Mouse (Mus musculus): Measurements from ENCODE around the gene Peli3. TPM values are rescaled to one million over a fixed set of nuclear protein-coding genes. Genes with fewer than 3 reads are reported as not detected.
A peak's percentile ranks its signal among the peaks of the same experiment; 100 is the strongest.
"Not testable (repeated sequence)": the region's sequence is repeated elsewhere in the genome, so short reads cannot be mapped to it uniquely, and the experiment has no call there.

Peli3 gene
- 10 to 100 TPM; 19.5 to 24.4 TPM for total RNA-seq (2021)

DNA sequence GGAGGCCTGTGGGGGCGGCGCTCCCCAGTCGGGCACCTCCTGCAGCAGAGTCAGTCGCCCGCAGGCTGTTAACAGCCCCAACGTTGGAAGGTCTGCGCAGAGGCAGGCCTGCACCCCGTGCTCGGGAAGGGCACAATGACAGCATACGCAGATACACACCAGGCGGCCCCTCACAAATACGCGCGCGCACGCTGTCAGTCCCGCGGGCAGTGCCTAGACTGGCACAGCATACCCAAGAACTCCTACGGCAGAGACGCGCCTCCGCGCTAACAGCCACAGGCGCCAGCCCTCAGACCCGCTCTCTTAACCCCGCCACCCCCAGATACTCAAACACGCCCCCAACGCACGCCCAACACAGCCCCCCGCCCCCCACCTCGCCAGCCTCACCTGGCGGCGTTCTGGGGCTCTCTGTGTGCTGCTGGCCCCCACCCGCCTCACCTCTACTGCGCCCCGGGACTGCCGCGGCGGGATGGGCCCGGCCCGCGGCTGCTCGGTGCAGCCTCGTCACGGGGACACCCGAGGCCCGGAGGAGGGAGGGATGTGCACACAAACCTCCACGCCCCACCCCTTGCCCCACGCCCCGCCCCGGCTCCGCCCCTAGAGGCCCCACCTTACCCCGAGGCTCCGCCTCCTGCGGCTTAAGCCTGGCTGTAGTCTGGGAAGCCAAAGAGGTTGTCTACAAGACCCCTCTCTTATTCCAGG lies at the start of gene Peli3:
Peli3 (minus strand) TSS at position 577 of the 702 bp plus-strand sequence.
- peak; percentile 79 to 81 for DNase-seq

DNA sequence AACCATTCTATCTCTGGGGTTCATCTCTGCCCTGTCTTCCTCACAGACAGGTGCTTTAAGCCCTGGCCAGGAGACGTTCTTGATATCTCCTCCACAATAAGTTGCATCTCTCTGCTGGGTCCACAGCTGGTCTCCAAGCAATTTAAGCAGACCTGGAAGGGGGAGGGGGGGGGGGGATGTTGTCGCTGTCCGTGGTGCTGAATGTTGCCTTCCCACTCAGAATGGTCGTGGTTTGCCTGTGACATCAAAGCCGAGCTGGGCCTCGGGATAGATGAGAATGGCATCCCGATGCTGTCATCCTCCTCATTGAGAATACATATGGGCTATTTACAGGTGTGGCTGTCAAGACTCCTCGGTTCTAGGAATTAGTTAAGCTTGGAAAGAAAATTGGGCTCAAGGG lies 49.4 kb upstream of the Peli3 start:
- no peak for DNase-seq

DNA sequence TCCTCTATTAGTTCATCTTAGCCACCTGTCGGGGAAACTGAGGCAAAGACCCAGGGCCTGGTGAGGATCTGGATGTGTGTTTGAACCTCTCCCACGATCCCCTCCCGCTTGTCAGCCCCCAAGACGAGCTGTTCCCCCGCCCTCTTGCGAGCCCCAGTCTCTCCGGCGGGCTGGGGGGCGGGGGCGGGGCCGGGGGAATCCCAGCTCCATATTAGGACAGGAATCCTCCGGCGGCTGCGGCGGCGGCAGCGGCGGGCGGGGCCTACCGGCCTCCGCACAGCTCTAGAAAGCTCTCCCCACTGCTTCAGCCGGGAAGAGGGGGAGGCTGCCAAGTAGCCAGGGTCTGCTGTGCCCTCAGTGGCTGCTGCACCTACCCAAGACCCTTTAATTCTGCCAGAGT lies 47.8 kb upstream of the Peli3 start:
- DNase-seq: peak; percentile 46 to 49

DNA sequence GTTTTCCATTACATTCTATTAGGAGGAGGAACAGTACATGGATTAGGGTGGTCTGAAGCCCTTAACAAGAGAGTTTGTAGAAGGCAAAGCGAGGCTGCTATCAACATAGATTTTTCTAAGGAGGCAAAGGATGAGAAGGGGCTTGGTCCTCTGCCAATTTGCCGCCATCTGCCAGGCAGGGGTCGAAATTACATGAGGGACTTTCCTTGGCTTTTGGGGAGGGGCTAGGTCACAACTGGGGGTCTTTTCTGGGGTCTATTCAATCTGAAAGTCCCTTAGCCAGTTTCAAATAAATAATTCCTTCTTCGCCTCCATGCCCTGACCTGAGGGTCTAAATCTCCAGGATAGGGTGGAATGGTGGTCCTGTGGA lies 47.3 kb upstream of the Peli3 start, which contains the start of gene Npas4:
Npas4 (minus strand) TSS at position 61 of the 370 bp plus-strand sequence.
- no peak for DNase-seq

DNA sequence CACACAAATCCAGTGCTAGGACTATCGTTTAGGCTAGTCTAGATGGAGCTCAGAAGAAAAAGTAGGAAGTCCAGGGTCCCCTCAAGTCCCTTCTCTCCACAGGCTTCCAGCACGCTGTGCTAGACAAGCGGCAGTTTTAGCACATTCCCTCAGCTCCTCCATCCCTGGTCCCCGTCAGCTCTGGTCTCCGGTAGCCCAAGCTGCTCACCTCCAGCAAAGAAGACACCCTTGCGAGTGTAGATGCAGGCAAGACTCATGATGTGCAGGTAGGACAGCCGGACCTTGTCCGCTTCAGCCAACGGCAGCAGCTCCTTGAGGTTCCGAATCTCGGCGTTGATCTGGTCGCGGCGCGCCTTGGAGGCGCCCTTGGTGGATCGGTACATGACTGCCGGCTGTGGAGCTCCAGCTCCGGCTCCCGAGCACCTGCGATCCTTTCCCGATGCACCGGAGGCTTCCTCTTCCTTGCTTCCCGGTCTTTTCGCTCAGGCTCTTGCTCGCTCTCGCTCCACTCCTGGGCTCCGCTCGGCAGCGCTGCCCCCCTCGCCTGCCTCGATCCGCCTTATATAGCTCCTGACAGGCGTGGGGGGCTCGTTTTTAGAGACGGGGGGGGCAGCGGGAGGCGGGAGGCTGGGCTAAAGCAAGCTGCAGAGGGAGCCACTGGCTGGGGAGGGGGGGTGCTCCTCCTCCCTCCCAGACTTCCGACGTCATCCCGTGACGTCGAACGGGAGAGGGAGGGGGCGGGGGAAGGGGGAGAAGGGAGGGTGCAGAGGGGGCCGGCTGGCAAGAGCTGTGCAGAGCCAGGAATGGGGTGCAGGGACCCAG lies 46.7 kb upstream of the Peli3 start:
- peak; percentile 76 to 79 for DNase-seq

DNA sequence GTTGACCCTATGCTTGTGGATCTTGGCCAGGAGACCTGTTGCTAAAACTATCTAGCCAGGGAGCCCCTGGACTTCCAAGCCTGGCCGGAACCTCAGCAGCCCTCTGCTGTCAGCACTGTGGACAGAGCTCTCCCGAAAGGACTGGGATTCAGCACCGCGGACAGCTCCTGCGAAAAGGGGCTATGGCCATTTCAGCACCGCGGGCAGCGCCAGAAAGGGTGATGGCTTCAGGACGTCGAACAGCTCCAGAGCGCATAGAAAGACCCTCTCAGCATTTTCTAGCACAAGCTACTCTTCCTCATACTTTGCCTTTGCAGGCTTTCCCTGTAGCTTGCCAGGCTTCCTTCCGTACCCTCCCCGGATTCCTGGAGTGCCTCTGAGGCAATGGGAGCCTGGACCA lies 46.1 kb upstream of the Peli3 start:
- DNase-seq: peak; percentile 65 to 68

DNA sequence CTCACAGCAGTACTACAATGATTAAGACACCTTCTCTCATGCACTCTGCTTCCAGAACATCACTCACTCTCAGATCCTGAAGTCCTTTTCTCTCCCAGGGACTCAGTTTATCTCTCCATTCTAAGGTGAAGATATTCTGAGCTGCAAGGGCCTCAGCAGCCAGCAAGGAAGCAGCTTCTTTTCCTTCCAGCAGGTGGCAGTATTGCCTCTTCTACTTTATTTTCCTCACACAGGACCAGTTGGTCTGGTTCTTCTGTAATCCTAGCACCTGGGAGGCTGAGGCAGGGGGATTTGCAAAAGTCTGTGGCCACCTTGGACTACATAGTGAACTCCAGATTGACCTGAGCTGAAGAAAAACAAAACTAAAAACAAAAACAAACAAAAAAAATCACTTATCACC lies 38.8 kb upstream of the Peli3 start:
- DNase-seq: peak in 1 of 2 experiments; percentile 55

DNA sequence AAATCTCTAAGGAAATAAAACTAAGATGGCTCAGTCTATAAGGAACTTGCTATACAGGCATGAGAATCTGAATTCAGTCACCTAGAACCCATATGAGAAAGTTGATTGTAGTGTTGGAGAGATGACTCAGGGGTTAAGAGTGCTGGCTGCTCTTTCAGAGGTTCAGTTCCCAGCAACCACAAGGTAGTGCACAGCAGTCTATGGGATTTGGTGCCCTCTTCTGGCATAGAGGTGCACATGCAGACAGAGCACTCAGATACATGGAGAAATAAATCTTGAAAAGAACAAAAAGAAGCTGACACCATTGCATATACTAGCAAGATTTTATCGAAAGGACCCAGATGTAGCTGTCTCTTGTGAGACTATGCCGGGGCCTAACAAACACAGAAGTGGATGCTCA lies 25.3 kb upstream of the Peli3 start:
- DNase-seq: no peak

DNA sequence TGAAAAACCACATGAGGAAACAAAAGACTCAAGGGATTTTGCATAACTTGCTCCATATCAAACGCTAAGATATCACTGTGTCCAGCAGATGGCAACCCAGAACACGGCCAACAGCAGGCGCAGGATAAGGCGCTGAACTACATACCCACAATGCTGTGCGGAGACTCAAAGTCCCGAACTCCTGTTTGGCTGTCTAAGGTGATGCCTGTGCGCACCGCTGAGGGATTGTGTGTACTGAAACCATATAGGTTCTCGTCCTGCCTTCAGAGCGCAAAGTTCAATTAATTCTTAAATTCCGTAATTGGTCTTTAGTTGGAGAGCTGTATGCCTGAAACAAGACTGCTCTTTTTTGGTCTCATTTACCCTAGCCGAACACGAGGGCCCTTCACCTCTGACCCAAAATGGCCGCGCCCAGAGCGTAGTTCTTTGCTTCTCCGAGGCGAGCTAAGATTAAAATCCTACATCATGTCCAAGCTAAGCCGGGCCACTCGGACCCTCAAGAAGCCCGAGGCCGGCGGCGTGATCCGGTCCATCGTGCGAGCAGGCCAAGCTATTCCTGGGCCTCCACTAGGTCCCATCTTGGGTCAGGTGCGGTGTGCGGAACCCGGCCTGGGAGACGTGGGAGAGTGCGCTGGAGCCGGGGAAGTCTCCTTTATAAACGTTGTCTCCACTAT lies 19.1 kb upstream of the Peli3 start, which contains the start of gene Mrpl11:
Mrpl11 (plus strand) TSS at position 220 of the 674 bp plus-strand sequence.
- DNase-seq: peak; percentile 86 to 87

DNA sequence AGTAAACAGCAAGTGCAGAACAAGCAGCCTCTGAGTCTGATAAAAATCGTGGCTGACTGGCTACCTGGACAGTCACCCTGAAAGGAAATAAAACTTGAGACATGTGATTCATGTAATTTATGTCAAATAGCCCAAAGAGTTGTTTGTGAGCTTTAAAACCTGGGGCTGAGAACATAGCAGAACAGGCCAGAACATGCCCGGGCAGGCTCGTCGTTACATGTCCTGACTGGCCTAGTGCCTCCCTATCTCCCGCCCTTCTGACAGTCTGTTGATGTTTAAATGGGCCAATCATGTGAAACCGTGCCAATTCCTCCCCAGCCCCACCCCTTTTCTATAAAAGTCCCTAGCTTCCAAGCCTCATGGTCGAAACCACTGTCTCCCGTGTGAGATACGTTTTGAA lies 5.7 kb upstream of the Peli3 start:
- not testable (repeated sequence) for DNase-seq

DNA sequence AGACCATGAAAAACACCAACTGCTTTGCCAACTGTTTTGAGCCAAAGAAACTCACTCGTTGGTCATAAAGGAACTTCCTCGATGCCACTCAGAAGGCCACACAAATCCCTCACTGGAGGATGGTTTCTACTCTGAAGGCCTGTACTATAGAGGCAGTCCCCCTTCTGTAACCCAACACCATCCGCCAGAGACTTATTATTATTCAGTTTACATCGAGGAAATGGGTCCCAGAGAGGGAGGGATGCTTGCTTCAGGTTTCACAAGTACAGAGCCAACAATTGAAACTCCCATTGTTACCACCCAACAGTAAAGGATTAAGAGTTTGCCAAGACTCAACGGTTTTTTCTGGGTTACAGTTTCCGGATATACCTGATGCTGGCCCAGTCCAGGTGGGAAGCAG lies 2.6 kb upstream of the Peli3 start:
- no peak for DNase-seq

DNA sequence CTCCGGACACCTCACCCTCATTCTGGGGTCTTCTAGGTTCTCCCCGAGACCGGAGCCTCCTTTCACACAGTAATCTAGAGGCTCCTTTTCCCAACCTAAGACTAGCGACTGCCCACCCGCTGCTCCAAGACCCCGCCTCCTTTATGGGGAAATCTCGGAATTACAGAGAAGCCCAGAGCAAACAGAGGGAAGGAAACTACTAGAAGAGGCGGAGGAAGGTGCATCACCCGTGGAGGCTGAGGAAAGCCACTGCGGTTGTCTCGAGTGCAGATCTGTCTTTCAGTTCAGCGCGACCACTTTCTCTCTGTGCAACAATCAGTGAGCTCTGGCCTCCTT lies 294 bp upstream of the Peli3 start:
- no peak for DNase-seq

DNA sequence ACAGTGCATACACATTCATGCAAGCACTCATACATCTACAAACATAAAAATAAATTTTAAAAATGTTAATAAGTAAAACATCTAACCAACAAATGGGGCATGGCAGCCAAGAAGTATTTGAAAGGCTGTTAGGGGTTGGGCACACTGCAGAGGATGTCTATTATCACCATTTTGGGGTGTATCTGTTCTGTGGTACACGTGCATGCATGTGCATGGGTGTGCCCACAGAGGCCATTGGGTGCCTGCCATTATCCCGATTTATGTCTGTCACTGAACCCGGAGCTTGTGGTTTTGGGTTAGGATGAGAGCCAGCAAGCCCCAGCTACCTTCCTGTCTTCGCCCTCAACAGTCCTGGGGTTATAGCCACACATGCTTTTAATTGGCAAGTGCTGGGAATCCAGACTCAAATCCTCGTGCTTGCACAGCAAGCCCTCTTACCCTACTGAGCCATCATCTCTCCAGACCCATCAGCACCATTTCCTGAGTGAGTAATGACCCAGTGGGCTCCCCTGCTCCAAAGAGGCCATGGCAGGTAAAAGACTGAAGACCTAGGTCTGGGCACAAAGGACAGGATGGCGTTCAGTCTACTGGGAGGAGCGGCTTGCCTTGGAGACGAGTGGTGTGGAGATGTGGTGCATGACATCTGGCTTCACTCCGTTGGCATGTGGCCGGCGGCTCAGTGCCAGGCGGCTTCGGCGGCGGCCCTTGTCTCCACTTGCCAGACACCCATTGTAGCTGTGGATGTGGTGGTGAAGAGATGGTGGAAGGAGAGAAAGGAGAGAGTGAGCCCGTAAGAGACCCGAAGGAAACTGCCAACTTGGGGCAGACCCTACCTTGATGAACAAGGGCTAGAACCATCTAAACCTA lies 5.2 kb downstream of the Peli3 start:
- DNase-seq: no peak

DNA sequence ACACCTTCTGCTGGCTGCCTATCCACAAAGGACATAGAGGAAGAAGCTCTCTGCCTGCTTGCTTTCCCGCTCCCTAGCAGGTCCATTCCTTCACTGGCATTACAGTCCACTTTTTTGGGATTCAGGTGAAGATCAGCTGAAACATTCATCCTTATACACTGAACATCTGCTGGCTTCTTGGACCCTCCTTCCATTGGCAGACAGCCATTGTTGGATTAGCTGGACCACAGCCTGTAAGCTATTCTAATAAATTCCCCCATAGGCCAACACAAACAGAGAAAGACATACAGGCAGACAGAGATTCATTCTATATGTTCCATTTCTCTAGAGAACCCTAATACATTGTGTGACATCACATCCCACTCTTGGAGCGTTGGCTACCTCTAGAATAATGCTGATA lies 6.0 kb downstream of the Peli3 start:
- no peak for DNase-seq

DNA sequence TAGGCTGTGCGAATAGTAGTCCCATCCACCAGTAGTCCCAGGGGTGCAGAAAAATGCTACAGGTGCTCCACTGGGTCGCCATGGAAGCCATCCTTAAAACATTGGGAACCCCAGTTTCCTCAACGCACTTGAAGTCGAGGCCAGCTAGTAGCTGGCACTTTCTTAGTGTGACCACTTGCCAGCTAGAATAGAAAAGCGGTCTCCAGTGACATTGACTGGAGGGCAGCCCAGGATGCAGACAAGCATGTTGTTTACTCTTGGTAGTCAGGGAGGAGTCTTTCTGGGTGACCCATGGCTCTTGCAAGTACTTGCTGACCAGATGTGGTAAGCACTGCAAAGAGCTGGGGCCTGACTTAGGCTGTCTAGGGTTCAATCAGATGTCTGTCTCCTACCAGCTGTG lies 14.1 kb downstream of the Peli3 start:
- no peak for DNase-seq

DNA sequence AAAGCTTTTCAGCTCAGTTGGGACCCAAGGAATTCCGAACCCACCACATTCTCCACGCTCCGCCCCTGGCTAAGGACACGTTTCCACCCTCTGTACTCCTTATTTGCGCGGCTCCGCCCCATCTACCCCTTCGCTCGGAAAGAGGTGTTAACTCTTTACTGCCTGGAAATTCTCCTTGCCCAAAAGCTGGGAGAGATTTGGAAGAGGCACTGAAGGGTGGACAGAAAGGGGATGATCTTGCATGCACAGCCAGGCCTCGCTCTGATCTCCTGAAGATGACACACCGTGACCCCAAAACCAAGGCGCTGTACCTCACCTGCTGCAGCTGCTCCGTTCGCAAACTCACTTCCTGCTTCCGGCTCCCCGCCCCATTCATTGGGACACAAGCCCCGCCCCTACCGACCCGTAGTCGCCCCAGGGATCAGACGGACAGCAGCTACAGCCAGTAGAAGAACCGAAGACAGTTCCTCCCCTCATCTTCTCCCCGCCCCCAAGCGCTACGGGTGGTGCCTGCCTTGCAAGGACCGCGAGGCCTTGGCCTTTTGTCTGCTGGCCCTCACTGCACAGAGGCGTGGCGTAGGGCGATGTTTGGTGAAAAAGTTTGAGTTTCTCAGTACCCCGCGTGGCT lies 14.9 kb downstream of the Peli3 start, which contains the start of gene Dpp3:
Dpp3 (minus strand) TSS at position 384 of the 628 bp plus-strand sequence.
- DNase-seq: peak; percentile 97 to 98

DNA sequence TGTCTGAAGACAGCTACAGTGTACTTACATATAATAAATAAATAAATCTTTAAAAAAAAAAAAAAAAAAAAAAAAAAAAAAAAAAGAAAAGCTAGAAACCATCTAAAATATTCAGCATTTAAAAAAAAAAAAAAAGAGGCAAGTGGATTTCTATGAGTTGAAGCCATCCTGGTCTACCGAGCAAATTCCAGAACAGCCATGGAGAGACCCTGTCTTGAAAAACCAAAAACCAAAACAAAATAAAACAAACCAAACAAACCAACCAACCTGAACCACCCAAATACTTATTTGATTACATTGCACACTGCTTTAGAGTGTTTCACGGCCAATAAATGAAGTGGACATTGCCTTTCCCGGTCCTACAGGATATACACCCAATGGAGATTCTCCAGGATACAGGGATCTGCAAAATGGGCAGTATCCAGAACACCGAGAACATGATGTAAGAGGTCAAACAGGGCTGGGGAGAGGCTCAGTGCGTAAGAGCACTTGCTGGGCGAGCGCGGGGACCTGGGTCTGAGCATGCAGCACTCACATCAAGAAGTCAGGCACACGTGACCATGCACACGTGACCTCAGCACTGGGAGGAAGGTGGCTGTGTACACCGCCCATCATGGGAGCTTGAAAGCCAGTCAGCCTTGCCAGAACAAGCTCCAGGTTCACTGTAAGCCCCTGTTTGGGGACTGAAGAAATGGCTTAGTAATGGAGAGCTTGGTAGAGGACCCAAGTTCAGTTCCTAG lies 17.6 kb downstream of the Peli3 start:
- DNase-seq: no peak

DNA sequence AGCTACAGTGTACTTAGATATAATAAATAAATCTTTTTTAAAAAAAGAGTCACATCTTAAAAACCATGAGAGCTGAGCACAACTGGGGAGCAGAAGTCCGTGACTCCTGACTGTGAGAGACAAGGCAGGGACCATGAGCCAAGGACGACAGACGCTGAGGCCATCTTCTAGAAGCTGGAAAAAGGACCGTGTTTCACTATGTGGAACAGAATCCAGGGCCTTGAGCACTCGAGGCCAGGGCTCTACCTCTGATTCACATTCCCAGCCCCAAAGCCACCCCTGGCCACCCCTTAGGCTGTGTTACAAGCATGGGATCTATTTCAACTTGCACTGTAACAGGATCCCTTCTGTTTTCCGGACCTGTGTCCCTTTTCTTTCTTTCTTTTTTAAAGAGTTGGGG lies 23.3 kb downstream of the Peli3 start:
- no peak for DNase-seq

DNA sequence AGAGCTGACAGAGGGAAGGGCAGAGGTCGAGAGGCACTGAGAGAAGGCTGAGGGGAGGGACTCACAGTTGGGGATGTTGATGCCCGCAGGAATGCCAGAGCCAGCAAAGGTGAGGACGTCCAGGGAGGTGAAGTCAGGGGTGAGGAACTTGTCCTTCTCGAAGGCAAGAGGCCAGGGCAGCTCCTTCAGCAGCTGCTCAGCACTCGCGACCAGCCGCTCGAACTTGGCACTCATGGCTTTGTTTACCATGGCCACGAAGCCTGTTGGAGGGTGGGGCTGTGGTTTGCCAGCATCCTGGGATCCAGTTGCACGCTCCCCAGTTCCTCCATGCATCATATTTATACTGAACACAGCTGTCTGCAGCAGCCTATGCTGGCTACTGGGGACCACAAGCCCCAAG lies 26.1 kb downstream of the Peli3 start:
- DNase-seq: no peak

DNA sequence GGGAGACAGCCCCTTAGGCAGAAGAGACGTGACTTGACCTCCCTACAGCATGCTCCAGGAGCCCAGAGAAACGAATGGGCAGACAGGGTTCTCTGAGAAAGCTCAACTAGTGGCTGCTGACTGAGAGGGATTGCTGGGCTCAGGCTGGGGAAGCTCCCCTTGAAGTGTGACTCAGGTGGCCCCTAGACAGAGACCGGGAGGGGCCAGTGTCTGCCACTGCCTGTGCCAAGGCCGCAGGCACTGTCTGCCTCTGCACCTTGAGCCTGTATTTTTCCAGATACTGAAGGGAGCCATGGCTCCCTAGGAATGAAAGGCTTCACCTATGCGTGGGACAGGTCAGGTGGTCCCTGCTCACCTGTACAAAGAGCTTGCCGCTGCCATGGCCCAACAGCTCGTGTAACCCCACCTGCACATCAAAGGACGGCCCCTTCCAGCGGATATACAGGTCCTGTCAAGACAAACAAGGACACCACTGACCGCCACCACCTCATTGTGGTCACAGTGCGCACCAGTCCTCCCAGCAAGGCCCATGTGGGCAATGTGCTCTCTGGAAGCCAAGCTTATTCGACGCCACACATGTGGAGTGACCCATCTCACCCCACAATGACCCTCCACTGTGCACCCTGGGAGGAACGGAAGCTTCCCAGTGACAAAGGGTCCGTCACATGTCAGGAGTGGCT lies 26.9 kb downstream of the Peli3 start:
- no peak for DNase-seq
